Mouse (Mus musculus): ENCODE measurements around the gene Zcchc7. TPM values are rescaled to one million over a fixed set of nuclear protein-coding genes. Genes with fewer than 3 reads are reported as not detected.
A peak's percentile ranks its signal among the peaks of the same experiment; 100 is the strongest.

Gene Zcchc7
- polyA plus RNA-seq, 1 experiment, result 3.5 TPM

- TF ChIP-seq CTCF (IDR thresholded peaks at IDR 0.05; ENCODE audit: extremely low read depth, insufficient read length, insufficient replicate concordance, low read depth, low read length) (no peak), POLR2A (IDR thresholded peaks at IDR 0.05; ENCODE audit: low read depth, low read length) (no peak)
- no peaks in the 10 kb centered on the region for H3K4me1 ChIP-seq (ENCODE audit: control insufficient read depth, insufficient read depth, insufficient read length, low read length)
- H3K27me3 ChIP-seq (ENCODE audit: control insufficient read depth, insufficient read depth, low read length), result peaks cover 5% of the 10 kb centered on the region; the same call in 1 of the 2 replicates
- WGBS, result 92% methylated on average over 13 of the region's 13 CpGs
- no peaks in the 10 kb centered on the region for H3K36me3 ChIP-seq (ENCODE audit: control insufficient read depth, insufficient read depth, low read length)
- H3K27ac ChIP-seq (ENCODE audit: insufficient read depth, low read depth, low read length), result no peak overlapping the region
- H3K4me3 ChIP-seq (ENCODE audit: low read depth, low read length), result no peak overlapping the region
These were observed 203.5 kb downstream of the Zcchc7 start for GRCm38 (mm10) chr4:44959220-44959619.

- Histone ChIP-seq H3K4me1 (ENCODE audit: control insufficient read depth, insufficient read depth, insufficient read length, low read length) (no peaks in the 10 kb centered on the region), H3K27ac (ENCODE audit: insufficient read depth, low read depth, low read length) (no peak overlapping the region), H3K4me3 (ENCODE audit: low read depth, low read length) (no peak overlapping the region), H3K36me3 (ENCODE audit: control insufficient read depth, insufficient read depth, low read length) (no peaks in the 10 kb centered on the region), H3K27me3 (ENCODE audit: control insufficient read depth, insufficient read depth, low read length) (peaks cover 5% of the 10 kb centered on the region; the same call in 1 of the 2 replicates)
- WGBS, result 53% methylated on average over 11 of the region's 11 CpGs
- TF ChIP-seq CTCF (IDR thresholded peaks at IDR 0.05; ENCODE audit: extremely low read depth, insufficient read length, insufficient replicate concordance, low read depth, low read length) (no peak), POLR2A (IDR thresholded peaks at IDR 0.05; ENCODE audit: low read depth, low read length) (no peak)
These were observed 207.5 kb downstream of the Zcchc7 start for GRCm38 (mm10) chr4:44963156-44963555.

GRCm38 (mm10) chr4:44965175-44965574, 209.5 kb downstream of the Zcchc7 start:
- no peak overlapping the region for H3K27ac ChIP-seq (ENCODE audit: insufficient read depth, low read depth, low read length)
- TF ChIP-seq POLR2A (IDR thresholded peaks at IDR 0.05; ENCODE audit: low read depth, low read length) (no peak), CTCF (IDR thresholded peaks at IDR 0.05; ENCODE audit: extremely low read depth, insufficient read length, insufficient replicate concordance, low read depth, low read length) (no peak)
- 86% methylated on average over 2 of the region's 2 CpGs for WGBS
- no peaks in the 10 kb centered on the region for H3K36me3 ChIP-seq (ENCODE audit: control insufficient read depth, insufficient read depth, low read length)
- peaks cover 5% of the 10 kb centered on the region; the same call in 1 of the 2 replicates for H3K27me3 ChIP-seq (ENCODE audit: control insufficient read depth, insufficient read depth, low read length)
- no peak overlapping the region for H3K4me3 ChIP-seq (ENCODE audit: low read depth, low read length)
- H3K4me1 ChIP-seq (ENCODE audit: control insufficient read depth, insufficient read depth, insufficient read length, low read length), result no peaks in the 10 kb centered on the region

- H3K27me3 ChIP-seq (ENCODE audit: control insufficient read depth, insufficient read depth, low read length), result peaks cover 5% of the 10 kb centered on the region; the same call in 1 of the 2 replicates
- TF ChIP-seq POLR2A (IDR thresholded peaks at IDR 0.05; ENCODE audit: low read depth, low read length), result no peak
- TF ChIP-seq CTCF (IDR thresholded peaks at IDR 0.05; ENCODE audit: extremely low read depth, insufficient read length, insufficient replicate concordance, low read depth, low read length), result no peak
- no peak overlapping the region for H3K4me3 ChIP-seq (ENCODE audit: low read depth, low read length)
- WGBS, result 79% methylated on average over 3 of the region's 3 CpGs
- H3K4me1 ChIP-seq (ENCODE audit: control insufficient read depth, insufficient read depth, insufficient read length, low read length), result no peaks in the 10 kb centered on the region
- no peak overlapping the region for H3K27ac ChIP-seq (ENCODE audit: insufficient read depth, low read depth, low read length)
- no peaks in the 10 kb centered on the region for H3K36me3 ChIP-seq (ENCODE audit: control insufficient read depth, insufficient read depth, low read length)
These were observed 210.1 kb downstream of the Zcchc7 start for GRCm38 (mm10) chr4:44965736-44966135.

- WGBS, result 79% methylated on average over 8 of the region's 8 CpGs
These were observed 211.7 kb downstream of the Zcchc7 start for GRCm38 (mm10) chr4:44967402-44967801.

GRCm38 (mm10) chr4:44970056-44970455, 214.4 kb downstream of the Zcchc7 start:
- H3K4me3 ChIP-seq (ENCODE audit: low read depth, low read length), result no peak overlapping the region
- H3K36me3 ChIP-seq (ENCODE audit: control insufficient read depth, insufficient read depth, low read length), result no peaks in the 10 kb centered on the region
- no peaks in the 10 kb centered on the region for H3K27me3 ChIP-seq (ENCODE audit: control insufficient read depth, insufficient read depth, low read length)
- TF ChIP-seq CTCF (IDR thresholded peaks at IDR 0.05; ENCODE audit: extremely low read depth, insufficient read length, insufficient replicate concordance, low read depth, low read length) (no peak), POLR2A (IDR thresholded peaks at IDR 0.05; ENCODE audit: low read depth, low read length) (no peak)
- no peak overlapping the region for H3K27ac ChIP-seq (ENCODE audit: insufficient read depth, low read depth, low read length)
- H3K4me1 ChIP-seq (ENCODE audit: control insufficient read depth, insufficient read depth, insufficient read length, low read length), result 0 out of 2 replicates have a peak, but pooled peaks cover 3% of the 10 kb centered on the region
- 93% methylated on average over 7 of the region's 7 CpGs for WGBS

More at GRCm38 (mm10) chr4:44967402-44967801, 211.7 kb downstream of the Zcchc7 start:
- H3K27ac ChIP-seq (ENCODE audit: insufficient read depth, low read depth, low read length), result no peak overlapping the region
- no peak overlapping the region for H3K4me3 ChIP-seq (ENCODE audit: low read depth, low read length)
- no peak for TF ChIP-seq POLR2A (IDR thresholded peaks at IDR 0.05; ENCODE audit: low read depth, low read length)
- peaks cover 3% of the 10 kb centered on the region; the same call in 1 of the 2 replicates for H3K27me3 ChIP-seq (ENCODE audit: control insufficient read depth, insufficient read depth, low read length)
- no peaks in the 10 kb centered on the region for H3K4me1 ChIP-seq (ENCODE audit: control insufficient read depth, insufficient read depth, insufficient read length, low read length)
- H3K36me3 ChIP-seq (ENCODE audit: control insufficient read depth, insufficient read depth, low read length), result no peaks in the 10 kb centered on the region

- Histone ChIP-seq H3K4me1 (ENCODE audit: control insufficient read depth, insufficient read depth, insufficient read length, low read length) (0 out of 2 replicates have a peak, but pooled peaks cover 3% of the 10 kb centered on the region), H3K27ac (ENCODE audit: insufficient read depth, low read depth, low read length) (no peak overlapping the region), H3K36me3 (ENCODE audit: control insufficient read depth, insufficient read depth, low read length) (no peaks in the 10 kb centered on the region), H3K27me3 (ENCODE audit: control insufficient read depth, insufficient read depth, low read length) (no peaks in the 10 kb centered on the region), H3K4me3 (ENCODE audit: low read depth, low read length) (no peak overlapping the region)
- TF ChIP-seq CTCF (IDR thresholded peaks at IDR 0.05; ENCODE audit: extremely low read depth, insufficient read length, insufficient replicate concordance, low read depth, low read length) (peak; percentile 76; the same call in 1 of the 2 replicates), POLR2A (IDR thresholded peaks at IDR 0.05; ENCODE audit: low read depth, low read length) (no peak)
- 16% methylated on average over 10 of the region's 10 CpGs for WGBS
These were observed 215.0 kb downstream of the Zcchc7 start for GRCm38 (mm10) chr4:44970612-44971110.

Data from small intestine, adult 2 months (tissue).